Mouse (Mus musculus) kidney, postnatal 0 days (tissue): Measurements from ENCODE around the gene Phka2. TPM values are rescaled to one million over a fixed set of nuclear protein-coding genes. Genes with fewer than 3 reads are reported as not detected.
A peak's percentile ranks its signal among the peaks of the same experiment; 100 is the strongest.

Experiments
- ATAC-seq: fragments of 200-750 bp; cut with Nextera tagmentation; replicated peaks from 2 replicates; pipeline ENCODE4 v1.8.0; 2017; ENCODE audit warnings: low read depth, moderate number of reproducible peaks, moderate TSS enrichment, moderate library complexity; ENCODE audit not compliant: low FRiP score
- DNase-seq: peaks from one replicate; pipeline ENCODE4 v3.0.0-alpha.2; 2016; ENCODE audit warnings: low spot score
- H3K27ac ChIP-seq: fragments of 300-500 bp; sonication (generic); 2 replicates; pipeline ENCODE4 v1.5.1; 2014; ENCODE audit warnings: mild to moderate bottlenecking
- H3K27me3 ChIP-seq: fragments of 300-500 bp; sonication (generic); 2 replicates; pipeline ENCODE4 v1.6.1; 2014; ENCODE audit warnings: low read length, mixed read lengths; ENCODE audit not compliant: insufficient read depth
- H3K36me3 ChIP-seq: fragments of 300-500 bp; sonication (generic); 2 replicates; pipeline ENCODE4 v1.6.1; 2014; ENCODE audit warnings: low read length, mixed read lengths; ENCODE audit not compliant: insufficient read depth
- H3K4me1 ChIP-seq: fragments of 300-500 bp; sonication (generic); replicated peaks from 2 replicates; pipeline ENCODE4 v1.6.1; 2014; ENCODE audit warnings: antibody characterized with exemption, low read length, mixed read lengths; ENCODE audit not compliant: insufficient read depth
- H3K4me2 ChIP-seq: fragments of 300-500 bp; sonication (generic); 2 replicates; pipeline ENCODE4 v1.6.1; 2014; ENCODE audit warnings: mild to moderate bottlenecking, low read length, moderate library complexity, mixed read lengths
- H3K4me3 ChIP-seq: fragments of 300-500 bp; sonication (generic); replicated peaks from 2 replicates; pipeline ENCODE4 v1.5.1; 2014; ENCODE audit warnings: low read depth, low read length
- H3K9ac ChIP-seq: fragments of 300-500 bp; sonication (generic); 2 replicates; pipeline ENCODE4 v1.6.1; 2014; ENCODE audit warnings: low read depth, low read length
- H3K9me3 ChIP-seq: fragments of 300-500 bp; sonication (generic); replicated peaks from 2 replicates; pipeline ENCODE4 v1.6.1; 2016; ENCODE audit warnings: low read length, inconsistent platforms, mixed read lengths
- CTCF ChIP-seq: IDR thresholded peaks from 2 replicates; pipeline ENCODE4 v1.5.1; 2016; ENCODE audit warnings: antibody characterized with exemption, low read depth, mild to moderate bottlenecking, moderate library complexity
- WGBS: fragments of 180-500 bp; shearing (Covaris S2); extraction: QIAGEN DNeasy Blood & Tissue Kit; methylation state at CpG from one replicate; pipeline ENCODE4 v1.1.7; 2014; 5-methylcytosine and 5-hydroxymethylcytosine counted together
- polyA plus RNA-seq: library from polyadenylated mRNA; unstranded; fragments of >200 nt; fragmentation: Nextera tagmentation; extraction: Ambion mirVana; gene quantifications from 2 replicates; pipeline ENCODE4 v1.2.1, GENCODE M21; 2015

Gene Phka2
- polyA plus RNA-seq, 1 experiment from 2014 or later: 8.8 TPM

DNA sequence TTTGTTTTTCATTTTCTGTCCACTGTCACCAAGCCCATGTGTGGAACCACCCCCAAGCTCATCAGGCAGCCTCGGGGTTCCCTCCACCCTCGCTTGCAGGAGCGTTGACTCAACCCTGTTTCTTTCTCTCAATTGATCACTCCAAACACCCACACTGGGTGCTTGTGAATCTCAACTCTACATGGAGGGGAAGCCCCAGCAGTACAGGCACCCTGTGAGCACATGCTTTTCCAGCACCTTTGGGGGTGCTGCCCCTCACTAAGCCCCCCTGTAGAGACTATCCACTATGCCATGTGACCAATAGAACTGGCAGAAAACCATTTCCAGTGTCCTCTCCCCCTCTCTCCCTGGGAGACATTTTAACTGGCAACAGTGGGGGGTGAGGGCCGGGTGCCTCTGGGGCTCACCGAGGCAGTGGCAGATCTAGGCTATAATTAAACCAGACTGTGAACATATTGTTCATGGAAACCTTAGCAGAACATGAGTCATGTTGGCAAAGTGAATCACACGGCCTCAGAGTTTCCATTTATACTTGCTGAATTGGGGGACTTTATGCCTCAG, 102.1 kb downstream of the Phka2 start:
- no peak for TF ChIP-seq CTCF
- no peaks in the 10 kb centered on the region for H3K4me1 ChIP-seq
- H3K4me3 ChIP-seq: no peak overlapping the region
- DNase-seq: no peak
- ATAC-seq: no peak
- H3K9ac ChIP-seq: no peak overlapping the region
- H3K27ac ChIP-seq: no peak overlapping the region
- no peak overlapping the region for H3K4me2 ChIP-seq
- H3K27me3 ChIP-seq: no peaks in the 10 kb centered on the region
- H3K36me3 ChIP-seq: no peaks in the 10 kb centered on the region
- H3K9me3 ChIP-seq: no peaks in the 10 kb centered on the region
- WGBS: 64% methylated on average over 6 of the region's 6 CpGs

DNA sequence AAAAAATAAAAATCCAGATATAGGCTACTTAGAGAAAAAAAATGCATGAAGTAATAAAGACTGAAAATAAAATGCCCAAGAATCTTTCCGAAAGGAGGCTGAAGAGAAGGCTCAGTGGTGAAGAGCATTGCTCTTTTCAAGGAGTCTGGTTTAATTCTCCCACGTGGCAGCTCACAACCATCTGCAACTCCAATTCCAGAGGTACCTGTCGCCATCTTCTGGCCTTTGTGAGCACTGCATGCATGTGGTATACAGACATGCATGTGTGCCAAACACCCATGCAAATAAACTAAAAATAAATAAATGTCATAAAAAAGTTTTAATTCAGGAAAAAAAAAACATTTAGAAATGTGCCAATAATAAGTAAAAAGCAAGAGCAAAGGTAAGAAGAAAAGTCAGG, 107.9 kb downstream of the Phka2 start:
- H3K36me3 ChIP-seq: no peaks in the 10 kb centered on the region
- H3K27ac ChIP-seq: no peak overlapping the region
- DNase-seq (peak; percentile 27), ATAC-seq (no peak)
- no peak overlapping the region for H3K4me3 ChIP-seq
- WGBS: 38% methylated on average over 3 of the region's 3 CpGs
- no peaks in the 10 kb centered on the region for H3K9me3 ChIP-seq
- H3K9ac ChIP-seq: no peak overlapping the region
- peak; percentile 65 for TF ChIP-seq CTCF
- H3K27me3 ChIP-seq: no peaks in the 10 kb centered on the region
- no peaks in the 10 kb centered on the region for H3K4me1 ChIP-seq
- H3K4me2 ChIP-seq: no peak overlapping the region

DNA sequence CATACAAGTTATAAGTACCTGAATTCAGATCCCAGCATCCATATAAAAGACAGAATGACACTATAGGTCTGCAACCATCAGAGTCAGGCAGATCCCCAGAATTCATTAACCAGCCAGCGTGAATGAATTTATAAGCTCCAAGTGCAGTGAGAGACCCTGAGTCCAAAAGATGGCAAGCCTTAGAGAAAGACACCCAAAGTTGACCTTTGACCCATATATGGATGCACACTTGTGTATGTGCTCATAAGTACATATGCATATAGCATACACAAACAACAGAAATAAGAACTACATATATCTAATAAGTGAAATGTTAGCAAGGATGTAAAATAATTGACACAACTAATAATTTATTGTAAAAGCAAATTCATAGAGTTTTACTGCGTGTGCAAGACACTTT, 108.5 kb downstream of the Phka2 start:
- DNase-seq: no peak
- TF ChIP-seq CTCF: no peak
- Histone ChIP-seq H3K27ac (no peak overlapping the region), H3K9me3 (no peaks in the 10 kb centered on the region), H3K27me3 (no peaks in the 10 kb centered on the region), H3K36me3 (no peaks in the 10 kb centered on the region), H3K9ac (no peak overlapping the region), H3K4me3 (no peak overlapping the region), H3K4me2 (no peak overlapping the region), H3K4me1 (no peaks in the 10 kb centered on the region)
- 70% methylated on average over 2 of the region's 2 CpGs for WGBS
- no peak for ATAC-seq

DNA sequence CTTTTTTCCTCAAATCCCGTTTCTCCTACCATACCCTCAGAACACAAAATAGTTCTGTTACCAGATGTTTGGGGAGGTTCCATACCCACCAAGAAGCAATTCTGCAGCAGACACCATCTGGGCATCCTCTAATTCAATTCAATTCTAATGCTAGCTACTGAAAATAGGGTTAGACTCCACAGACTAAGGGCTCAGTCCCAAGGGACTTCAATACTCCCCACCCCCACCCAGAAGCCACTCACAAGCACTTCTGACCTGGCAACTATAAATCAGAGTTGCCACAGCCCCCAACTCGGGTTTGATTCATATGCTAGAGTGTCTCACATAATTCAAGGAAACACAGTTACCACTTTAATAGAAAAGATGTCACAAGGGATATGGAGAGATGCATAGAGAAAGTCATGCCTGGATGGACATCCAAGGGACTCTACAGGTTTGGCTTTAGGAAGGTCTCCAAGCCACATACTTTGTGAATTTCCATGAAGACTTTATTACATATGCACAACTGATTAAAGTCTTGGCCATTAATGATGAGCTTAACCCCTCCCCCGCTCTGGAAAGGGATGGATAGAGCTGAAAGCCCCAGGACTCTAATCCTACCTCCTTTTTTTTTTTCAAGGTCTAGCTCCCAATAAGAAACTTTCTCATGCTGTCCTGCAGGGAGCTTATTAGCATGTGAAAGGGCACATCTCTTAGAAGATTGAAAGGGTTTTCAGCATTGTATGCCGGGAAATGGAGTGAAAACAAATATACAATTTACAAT, 109.1 kb downstream of the Phka2 start:
- Histone ChIP-seq H3K27ac (no peak overlapping the region), H3K27me3 (no peaks in the 10 kb centered on the region), H3K9me3 (no peaks in the 10 kb centered on the region), H3K4me1 (no peaks in the 10 kb centered on the region), H3K36me3 (no peaks in the 10 kb centered on the region), H3K9ac (no peak overlapping the region), H3K4me3 (no peak overlapping the region), H3K4me2 (no peak overlapping the region)
- ATAC-seq: no peak
- TF ChIP-seq CTCF: no peak
- DNase-seq: no peak
- 50% methylated on average over 4 of the region's 4 CpGs for WGBS

Other genes with a start within 250 kb of the Phka2 start
- 1.5 and 1.7 TPM in 2 replicates for gene Adgrg2, start 111.5 kb upstream of the Phka2 start, polyA plus RNA-seq
- gene Ppef1, start 233.6 kb downstream of the Phka2 start, polyA plus RNA-seq: 0.05 TPM in 1 of 2 replicates, not detected in the other